Mouse (Mus musculus): ENCODE measurements around the gene Stxbp2.

Gene Stxbp2

DNA sequence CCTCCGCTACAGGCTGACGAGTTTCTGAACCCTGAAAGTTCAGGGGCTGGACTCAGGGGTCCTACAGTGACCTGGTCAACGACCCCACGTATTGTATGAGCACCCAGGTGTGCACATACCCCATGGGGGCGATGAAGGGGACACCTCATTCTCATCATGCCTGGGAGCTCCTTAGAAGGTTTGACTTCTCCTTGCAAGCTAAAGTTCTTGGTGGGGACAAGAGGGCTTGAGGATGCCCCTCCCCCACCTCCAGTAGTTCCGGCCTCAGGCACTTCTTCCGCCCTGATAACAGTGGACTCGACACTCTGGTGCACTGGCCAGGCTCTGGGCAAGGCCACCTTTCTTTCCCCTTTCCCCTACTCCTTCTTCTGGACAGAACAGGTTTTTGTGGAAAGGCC lies 722 bp downstream of the Stxbp2 start:
- DNase-seq (ENCODE audit: low read depth, low spot score): peak; percentile 38

GRCm38 (mm10) chr8:3645804-3646203 lies 15.0 kb downstream of the Stxbp2 start:
- peak; percentile 70 for DNase-seq (ENCODE audit: low read depth, low spot score)

DNA sequence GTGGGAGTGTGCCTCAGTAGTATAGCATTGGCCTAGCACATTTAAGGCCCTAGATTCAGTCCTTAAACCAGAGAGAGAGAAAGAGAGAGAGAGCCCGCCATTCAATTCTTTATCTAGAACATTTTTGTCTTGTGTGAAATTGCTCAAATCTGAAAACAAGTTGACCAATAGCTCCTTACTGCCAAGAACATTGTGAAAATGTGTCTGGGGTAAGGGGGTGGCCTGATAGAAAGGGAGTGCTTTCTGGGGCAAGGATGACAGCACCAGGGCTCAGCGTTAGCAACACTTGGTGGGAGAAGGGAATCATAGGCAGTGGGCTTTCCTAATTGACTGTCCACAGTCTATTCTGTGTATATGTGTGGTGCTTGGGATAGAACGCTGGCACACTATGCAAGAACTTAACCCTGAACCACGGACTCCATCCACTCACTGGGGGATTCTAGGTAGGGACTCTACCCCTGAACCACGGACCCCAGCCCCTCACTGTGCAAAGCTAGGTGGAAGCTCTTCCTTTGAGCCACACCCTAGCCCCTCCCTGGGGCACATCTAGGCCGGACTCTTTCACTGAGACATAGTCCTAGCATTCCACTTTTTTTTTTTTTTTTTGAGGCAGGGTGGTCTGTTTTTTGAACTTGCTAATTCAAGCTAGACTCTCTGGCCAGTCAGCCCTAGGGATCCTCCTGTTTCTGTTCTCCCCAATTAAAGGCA lies 16.2 kb downstream of the Stxbp2 start:
- DNase-seq (ENCODE audit: low read depth, low spot score): no peak

DNA sequence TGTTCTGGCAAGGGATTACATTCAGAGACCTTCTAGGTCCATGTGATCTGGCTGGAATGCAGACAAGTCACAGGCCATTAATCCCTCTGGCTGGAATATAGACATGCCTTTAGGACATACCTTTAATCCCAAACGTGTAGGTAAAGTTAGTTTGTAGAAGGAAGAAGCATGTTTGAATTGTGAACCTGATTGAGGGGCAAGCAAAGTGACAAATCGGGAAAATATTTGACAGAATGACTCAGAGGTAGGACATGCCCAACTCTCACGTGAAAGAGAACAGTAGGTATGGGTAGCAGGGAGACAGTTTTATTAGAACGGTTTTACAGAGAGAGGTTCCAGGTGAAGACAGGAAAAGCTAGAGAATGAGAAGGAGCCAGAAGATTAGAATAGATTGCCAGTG lies 16.8 kb downstream of the Stxbp2 start:
- no peak for DNase-seq (ENCODE audit: low read depth, low spot score)

GRCm38 (mm10) chr8:3648268-3648667 lies 17.5 kb downstream of the Stxbp2 start:
- no peak for DNase-seq (ENCODE audit: low read depth, low spot score)

GRCm38 (mm10) chr8:3648990-3649389 lies 18.2 kb downstream of the Stxbp2 start:
- no peak for DNase-seq (ENCODE audit: low read depth, low spot score)

- no peak for DNase-seq (ENCODE audit: low read depth, low spot score)
These were observed 22.1 kb downstream of the Stxbp2 start for GRCm38 (mm10) chr8:3652845-3653244.

DNA sequence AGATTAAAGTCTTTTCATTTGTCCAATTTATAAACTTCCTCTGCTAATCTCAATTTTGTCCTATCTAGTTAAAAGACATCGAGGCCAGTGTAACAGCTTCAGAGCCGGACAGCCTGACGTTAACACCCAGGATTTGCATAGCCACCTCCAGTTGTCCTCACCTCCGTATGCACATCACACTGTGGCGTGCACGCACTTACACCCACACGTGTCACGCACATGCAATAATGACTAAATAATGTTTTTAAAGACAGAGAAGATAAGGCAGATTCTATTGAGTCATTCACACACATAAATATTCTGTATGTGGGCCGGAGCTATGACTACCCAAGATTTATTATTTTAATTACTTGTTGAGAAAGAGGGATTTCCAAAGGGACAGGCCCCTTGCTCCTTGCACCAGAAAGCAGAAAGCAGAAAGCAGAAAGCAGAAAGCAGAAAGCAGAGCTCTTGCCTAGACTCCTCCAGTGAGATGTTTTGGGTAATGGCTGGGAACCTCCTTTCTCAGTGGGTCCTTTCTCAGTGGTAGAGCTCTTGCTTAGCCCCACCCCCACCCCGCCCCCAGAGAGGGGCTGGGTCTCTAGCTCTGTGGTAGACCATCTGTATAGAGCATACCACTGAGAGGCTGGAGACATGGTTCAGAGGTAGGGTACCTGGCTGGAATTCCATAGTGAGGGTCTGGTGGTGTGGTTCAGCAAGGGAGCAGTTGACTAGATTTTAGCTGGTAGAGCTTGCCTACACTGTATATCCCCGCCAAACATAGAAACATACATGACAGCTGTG lies 24.2 kb downstream of the Stxbp2 start:
- no peak for DNase-seq (ENCODE audit: low read depth, low spot score)

DNA sequence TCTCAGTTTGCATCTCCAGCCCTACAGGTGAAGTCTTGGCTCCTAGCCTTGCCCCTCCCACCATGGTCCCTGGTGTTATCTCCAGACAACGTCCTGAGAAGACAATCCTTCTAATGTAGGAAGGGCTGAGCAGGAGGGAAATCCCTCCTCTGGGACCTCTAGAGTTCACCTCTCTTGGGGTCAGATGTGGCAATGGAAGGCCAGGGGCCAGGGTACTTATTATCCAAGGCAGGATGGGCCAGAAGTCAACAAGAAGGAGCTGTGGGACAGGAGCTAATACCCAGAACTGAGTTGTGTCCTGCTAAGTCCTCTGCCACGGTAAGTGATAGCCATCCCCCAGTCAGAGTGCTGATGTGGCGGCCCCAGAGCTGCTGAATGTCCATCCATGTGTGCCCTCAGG lies 24.8 kb downstream of the Stxbp2 start, which contains the start of gene Retn:
Retn (plus strand) TSS at position 245 of the 400 bp plus-strand sequence.
- no peak for DNase-seq (ENCODE audit: low read depth, low spot score)

DNA sequence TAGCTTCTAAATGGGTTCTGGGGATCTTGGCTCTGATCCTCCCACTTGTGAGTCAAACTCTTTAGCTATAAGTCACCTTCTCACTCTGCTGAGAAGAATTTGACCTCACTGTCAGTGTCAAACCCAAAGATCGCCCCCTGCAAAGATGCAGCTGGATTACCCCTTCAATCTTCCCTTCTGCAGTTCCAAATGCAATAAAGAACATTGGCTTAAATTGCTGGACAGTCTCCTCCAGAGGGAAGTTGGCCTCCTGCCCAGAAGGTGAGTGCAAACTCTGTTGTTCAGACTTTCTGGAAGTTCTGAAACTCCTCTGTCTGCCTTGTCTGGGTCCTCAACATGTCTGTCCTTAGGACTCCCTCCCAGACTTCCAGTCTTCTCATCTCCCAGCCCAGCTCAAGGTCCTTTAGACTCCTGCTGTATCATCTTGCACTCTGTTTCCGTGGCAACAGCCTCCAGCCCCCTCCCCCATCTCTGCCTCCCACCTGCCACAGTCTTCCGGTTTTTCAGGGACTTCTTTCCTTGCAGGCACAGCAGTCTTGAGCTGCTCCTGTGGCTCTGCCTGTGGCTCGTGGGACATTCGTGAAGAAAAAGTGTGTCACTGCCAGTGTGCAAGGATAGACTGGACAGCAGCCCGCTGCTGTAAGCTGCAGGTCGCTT lies 26.1 kb downstream of the Stxbp2 start:
- no peak for DNase-seq (ENCODE audit: low read depth, low spot score)

GRCm38 (mm10) chr8:3660889-3661288 lies 30.1 kb downstream of the Stxbp2 start:
- DNase-seq (ENCODE audit: low read depth, low spot score): no peak

DNA sequence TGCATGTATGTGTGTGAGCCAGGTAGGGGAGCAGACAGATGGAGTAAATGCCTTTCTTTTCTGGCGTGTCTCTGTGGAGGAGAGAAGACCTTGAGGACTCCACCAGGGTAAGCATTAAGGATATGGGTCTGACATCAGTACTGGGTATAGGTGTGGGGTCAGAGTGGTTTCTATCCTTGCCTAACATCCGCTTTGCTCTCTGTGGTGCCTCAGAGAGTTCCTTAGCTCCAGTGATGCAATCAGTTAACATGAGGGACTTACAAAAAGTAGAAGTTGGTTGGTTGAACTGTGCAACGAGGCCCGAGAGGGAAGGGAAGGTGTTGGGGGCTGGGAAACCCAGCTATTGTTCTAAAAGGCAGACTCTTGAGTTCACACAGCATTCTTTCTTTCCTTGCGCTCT lies 33.6 kb downstream of the Stxbp2 start:
- no peak for DNase-seq (ENCODE audit: low read depth, low spot score)

DNA sequence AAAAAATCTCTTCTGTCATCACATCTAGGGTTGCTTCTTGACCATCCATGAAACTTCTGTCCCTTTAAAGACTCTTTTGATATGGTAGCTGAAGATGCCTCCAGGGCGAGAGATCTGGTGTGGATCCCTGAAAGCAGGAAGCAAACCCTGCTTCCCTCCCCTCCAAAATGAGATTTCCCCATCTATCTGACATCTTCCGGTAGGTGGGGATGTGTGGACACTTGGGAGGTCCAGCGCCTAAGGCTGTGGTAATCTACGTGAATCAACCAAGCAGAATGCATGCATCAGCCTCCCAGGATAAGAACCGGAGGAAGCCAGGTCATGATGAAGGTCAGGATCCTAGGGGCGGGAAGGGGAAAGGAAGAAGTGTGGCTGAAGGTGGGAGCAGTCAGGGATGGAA lies 34.8 kb downstream of the Stxbp2 start, which contains the start of gene Mcemp1:
Mcemp1 (plus strand) TSS at position 248 of the 400 bp plus-strand sequence.
- DNase-seq (ENCODE audit: low read depth, low spot score): no peak

DNA sequence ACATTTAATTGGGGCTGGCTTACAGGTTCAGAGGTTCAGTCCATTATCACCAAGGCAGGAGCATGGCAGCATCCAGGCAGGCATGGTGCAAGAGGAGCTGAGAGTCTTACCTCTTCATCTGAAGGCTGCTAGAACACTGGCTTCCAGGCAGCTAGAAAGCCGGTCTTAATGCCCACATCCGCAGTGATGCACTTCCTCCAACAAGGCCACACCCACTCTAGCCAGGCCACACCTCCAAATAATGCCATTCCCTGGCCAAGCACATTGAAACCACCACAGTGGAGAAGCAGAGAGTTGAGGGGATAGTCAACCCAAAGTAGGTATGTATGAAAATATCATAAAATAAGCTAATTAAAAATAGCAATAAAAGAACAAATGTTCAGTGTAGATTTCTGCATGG lies 39.6 kb downstream of the Stxbp2 start:
- DNase-seq (ENCODE audit: low read depth, low spot score): peak; percentile 51

GRCm38 (mm10) chr8:3671980-3672491 lies 41.3 kb downstream of the Stxbp2 start, which contains the start of gene Fcor:
Gene Fcor, minus strand, starts transcription at chr8:3672362.
- peak; percentile 91 for DNase-seq (ENCODE audit: low read depth, low spot score)

DNA sequence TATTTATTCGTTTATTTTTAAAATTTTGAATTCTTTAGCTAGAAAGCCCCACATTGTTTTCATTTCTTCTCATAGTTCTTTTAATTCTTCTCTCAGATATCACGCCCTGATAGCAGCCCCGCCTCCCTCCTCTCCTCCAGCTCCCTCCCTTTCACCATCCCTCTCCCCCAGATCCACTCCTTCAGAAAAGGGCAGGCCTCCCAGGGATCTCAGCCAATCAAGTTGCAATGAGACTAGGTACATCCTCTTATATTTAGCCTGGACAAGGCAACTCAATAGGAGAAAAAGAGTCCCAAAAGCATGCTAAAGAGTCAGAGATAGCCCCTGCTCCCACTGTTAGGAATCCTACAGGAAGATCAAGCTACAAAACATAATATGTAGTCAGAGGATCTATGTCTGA lies 43.9 kb downstream of the Stxbp2 start:
- DNase-seq (ENCODE audit: low read depth, low spot score): no peak

- peak; percentile 97 for DNase-seq (ENCODE audit: low read depth, low spot score)
These were observed 45.6 kb downstream of the Stxbp2 start, which contains the start of gene Trappc5 for GRCm38 (mm10) chr8:3676131-3676992. Gene Trappc5, plus strand, starts transcription at chr8:3676299.

DNA sequence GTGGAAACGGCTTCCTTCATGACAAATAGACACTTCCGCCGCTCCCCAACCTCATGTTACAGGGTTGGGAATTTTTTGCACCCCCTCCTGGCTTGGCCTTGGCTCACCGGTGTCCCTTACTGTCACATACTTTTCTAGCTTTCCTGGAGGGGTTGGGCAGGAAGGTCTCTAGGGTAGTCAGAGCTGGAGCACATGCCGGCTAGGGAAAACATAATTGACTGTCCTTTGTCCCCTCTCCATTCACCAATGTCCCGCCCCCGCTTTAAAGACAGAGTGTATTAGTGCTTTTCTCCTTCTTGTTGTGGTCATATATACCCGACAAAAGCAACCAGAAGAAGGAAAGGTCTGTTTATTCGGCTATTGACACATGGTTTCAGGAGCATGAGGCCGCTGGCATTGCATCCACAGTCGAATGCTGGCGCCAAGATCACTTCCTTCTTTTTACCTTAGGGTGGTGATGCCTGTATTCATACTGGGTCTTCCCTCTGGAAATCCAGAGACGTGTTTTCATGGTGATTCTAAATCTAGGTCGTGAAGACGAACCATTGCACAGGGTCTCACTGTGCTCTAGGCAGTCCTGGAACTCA lies 46.3 kb downstream of the Stxbp2 start:
- no peak for DNase-seq (ENCODE audit: low read depth, low spot score)

DNA sequence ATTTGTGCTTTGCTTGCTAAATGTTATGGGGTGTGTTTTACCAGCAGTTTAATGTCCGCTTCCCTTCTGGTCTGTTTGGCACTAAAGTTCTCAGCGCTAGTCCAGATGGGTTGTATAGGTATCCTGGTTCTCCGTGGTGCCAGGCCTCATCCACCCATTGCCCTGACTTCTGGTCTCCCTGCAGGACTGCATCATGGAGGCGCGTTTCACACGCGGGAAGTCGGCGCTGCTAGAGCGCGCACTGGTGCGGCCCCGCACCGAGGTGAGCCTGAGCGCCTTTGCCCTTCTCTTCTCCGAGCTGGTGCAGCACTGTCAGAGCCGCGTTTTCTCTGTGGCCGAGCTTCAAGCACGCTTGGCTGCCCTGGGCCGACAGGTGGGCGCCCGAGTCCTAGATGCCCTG lies 48.1 kb downstream of the Stxbp2 start:
- no peak for DNase-seq (ENCODE audit: low read depth, low spot score)

DNA sequence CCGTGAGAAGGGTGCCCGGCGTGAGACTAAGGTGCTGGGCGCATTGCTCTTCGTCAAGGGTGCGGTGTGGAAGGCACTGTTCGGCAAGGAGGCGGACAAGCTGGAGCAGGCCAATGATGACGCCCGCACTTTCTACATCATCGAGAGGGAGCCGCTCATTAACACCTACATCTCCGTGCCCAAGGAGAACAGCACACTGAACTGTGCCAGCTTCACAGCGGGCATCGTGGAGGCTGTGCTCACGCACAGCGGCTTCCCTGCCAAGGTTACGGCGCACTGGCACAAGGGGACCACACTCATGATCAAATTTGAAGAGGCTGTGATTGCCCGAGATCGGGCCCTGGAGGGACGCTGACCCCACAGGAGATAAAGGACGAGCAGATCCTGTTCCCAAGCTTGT lies 48.5 kb downstream of the Stxbp2 start:
- DNase-seq (ENCODE audit: low read depth, low spot score): no peak

DNA sequence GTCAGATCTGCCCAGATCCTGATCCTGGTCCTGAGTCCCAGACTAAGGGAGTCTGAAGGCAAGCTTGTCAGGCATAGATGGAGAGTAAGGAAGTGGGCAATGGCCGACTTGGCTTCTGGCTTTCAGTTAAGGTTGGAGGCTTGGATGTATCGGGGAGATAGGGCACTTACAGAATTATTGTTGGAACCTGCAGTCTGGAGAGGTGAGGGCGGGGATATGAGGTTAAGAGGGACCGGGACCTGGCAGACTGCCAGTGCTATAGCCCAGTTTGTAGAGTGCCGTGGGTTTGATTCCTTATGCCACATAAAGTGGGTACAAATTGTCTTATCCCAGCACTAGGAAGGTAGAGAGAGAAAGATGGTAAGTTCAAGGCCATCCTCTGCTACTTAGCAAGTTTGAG lies 48.9 kb downstream of the Stxbp2 start:
- DNase-seq (ENCODE audit: low read depth, low spot score): no peak
